Mouse (Mus musculus): ENCODE results near the gene Lhpp. TPM values are rescaled to one million over a fixed set of nuclear protein-coding genes. Genes with fewer than 3 reads are reported as not detected.
A peak's percentile ranks its signal among the peaks of the same experiment; 100 is the strongest.

The Lhpp gene
- total RNA-seq (2021) (10 to 100 TPM; 23.0 to 25.2 TPM), polyA plus RNA-seq (2012; rRNA removed) (27.8 and 38.6 TPM in 2 replicates)
- long read RNA-seq, transcript Lhpp-201 (7 exons, 1,612 nt): major isoform, 13 of 20 reads
- long read RNA-seq, partial matches to known transcripts: 2 of 20 reads
- long read RNA-seq, other reads (novel, unspliced or antisense): 5 of 20 reads

DNA sequence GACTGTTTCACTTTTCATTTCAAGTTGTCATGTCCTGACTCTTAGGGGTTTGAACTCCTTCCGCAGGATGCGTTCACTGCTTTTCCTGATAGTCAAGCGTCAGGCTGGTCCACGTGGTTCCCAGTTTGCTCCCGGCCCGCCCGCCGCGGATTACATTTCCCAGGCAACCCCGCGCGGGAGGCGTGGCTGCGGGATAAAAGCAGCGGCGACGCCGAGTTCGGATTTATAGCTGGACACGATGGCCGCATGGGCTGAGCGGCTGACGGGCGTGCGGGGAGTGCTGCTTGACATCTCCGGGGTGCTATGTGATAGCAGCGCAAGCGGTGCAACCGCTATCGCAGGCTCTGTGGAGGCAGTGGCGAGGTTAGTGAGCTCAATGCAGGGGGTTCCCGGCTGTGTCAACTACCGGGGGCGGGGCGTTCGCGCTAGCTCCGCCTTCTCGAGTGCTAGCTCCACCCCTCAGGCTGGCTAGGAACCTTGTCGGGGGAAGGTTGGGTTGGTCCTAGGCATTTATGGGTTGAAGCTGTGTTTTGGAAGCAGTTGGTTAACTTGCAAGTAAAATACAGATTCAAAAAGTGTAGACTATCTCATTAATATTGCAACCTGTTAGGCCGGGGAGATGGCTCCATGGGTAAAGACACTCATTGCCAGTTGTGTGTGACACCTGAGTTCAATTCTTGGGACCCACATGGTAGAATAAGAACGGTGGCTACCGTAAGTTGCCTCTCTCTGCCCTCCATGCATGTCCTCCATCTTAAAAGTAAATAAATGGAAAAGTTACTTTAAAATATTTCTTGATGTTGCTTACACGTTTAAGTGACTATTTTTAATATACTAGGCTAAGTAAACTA is at the start of gene Lhpp:
Gene Lhpp, plus strand, starts transcription at position 171 of the 851 bp plus-strand sequence.
- peak; percentile 92 for DNase-seq

DNA sequence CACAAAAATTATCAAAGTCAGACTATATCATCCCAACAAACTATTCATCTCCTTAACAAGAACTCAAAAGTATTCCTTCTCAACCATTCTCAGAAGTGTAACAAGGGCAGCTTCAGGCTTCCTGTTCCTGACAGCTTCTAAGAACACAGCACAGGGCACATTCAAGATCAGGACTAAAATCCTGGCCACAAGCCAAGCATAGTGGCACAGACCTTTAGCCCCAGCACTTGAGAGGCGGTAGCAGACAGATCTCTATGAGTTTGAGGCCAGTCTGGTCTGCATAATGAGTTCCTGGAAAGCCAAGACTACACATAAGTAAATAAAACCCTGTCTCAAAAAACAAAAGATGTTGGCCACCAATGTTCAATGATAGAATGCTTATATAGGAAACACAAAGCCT is 44.6 kb upstream of the Lhpp start:
- DNase-seq: no peak

DNA sequence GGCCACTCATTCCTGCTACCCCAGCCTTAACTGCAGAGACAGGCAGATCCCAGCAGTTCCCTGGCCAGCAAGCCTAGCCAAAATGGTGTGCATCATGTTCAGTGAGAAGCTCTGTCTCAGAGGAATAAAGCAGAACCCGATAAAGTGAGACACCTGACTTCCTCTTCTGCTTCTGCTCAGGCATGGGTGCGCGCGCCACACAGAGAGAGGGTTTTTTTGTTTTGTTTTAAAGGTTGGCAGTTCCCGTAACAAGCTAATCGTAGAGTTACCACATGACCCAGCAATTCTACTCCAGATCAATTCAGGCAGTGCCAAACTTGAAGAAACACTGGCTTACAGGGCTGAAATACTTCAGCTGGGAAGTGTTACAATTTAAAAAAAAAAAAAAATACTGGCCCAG is 41.6 kb upstream of the Lhpp start:
- DNase-seq: no peak

DNA sequence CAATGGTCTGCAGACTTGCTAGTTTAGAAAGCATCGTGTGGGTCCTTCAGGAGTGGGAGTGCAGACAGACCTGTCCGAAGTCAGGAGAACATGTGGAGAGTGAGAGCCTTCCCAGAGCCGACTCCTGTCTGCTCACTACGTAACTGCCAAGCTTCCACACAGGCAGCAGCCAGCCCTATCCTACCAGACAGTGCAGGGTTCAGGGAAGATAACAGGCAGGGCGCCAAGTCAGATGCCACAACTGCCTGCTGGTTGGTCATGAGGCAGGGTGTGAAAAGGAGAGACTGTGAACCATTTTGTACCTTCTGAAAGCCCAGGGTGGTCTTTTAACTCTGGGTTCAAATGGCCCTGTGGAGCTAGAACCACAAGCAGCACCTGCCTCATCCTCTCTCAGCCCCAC is 40.4 kb upstream of the Lhpp start:
- DNase-seq: no peak

DNA sequence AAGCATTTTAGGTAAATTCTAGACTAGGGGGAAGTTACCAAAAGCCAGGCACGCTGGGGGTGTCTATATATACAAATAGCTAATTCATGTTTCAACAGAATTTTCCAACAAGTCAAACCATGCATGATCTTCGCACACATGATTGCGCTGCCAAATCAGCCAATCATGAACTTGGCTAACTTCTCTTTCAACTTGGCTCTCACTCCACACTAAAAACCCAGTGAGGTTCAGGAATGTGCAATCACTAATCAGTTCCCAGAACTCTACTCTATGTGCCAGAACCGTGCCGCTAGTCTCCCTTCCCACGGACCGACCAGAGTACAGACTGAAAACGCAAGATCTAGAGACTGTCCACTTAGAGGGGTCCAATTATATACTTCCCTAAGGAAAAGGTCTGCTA is 39.0 kb upstream of the Lhpp start:
- peak; percentile 44 for DNase-seq

DNA sequence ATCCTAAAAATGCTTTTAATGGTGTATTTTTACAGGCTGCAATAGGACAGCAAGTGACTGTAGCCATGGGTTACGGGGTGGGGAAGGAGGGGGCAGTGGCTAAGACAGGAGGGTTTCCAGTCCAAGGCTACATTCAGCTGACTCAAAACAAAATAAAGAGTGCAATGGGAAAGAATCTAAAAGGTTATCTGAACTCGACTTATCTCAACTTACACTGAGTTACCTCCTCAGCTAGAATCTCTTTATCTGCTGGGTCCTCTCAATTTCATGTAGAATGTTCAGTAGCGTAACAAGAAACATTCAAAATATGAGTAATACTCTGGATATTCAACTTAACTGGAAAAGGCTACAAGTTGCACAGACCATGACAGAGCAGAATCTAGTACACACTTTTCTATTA is 37.7 kb upstream of the Lhpp start:
- no peak for DNase-seq

DNA sequence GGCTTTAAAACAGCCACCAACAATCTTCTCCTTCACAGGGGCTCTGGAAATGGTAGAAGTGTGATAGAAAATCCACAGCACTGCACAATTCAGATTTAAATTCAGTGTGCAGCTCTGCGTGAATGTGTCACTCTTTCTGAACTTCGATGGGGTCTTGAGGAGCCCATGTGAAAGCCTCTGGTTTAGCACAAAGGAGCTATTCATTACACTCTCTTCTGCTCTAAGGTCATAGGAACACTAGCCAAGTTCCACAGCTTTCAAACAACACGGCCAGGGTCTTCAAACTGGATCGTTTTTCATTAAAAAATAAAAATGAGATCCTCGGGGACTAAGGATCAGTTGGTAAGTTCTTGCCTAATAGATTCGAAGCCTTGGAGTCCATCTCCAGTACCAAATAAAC is 37.2 kb upstream of the Lhpp start:
- no peak for DNase-seq

DNA sequence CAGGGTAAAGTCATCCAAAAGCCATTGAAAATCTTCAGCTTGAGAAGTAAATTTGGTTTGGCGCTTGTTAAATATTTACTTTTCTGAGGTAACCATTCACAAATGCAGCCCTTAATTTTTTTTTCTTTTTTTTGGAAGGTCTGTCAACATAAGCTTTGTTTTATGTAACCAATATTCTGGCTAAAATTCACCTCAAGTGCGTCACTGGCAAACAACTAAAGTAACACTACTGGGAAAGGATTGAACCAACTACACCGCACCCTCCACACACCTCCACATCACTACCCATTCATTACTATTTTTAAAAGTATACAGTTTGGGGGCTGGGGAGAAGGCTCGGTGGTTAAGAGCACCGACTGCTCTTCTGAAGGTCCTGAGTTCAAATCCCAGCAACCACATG is 35.8 kb upstream of the Lhpp start:
- no peak for DNase-seq

DNA sequence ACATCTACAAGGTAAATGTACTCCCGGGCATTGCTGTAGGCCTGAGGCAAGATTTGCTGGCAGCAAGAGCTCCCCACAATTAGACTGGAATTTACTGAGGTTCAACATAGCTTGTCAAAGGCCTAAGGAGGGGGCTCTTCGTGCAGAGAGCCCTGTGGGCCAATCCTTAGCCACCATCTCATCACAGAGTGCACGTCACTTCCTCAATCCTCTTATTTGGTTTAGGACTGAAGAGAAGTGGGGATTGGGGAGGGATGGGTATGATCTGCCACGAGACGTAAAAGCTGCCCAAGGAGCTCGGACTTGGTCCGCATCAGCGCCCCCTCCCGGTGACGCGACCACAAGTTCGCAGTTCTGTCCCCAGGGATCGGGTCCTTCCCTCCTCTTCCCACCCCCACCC is 34.8 kb upstream of the Lhpp start:
- peak; percentile 85 for DNase-seq

DNA sequence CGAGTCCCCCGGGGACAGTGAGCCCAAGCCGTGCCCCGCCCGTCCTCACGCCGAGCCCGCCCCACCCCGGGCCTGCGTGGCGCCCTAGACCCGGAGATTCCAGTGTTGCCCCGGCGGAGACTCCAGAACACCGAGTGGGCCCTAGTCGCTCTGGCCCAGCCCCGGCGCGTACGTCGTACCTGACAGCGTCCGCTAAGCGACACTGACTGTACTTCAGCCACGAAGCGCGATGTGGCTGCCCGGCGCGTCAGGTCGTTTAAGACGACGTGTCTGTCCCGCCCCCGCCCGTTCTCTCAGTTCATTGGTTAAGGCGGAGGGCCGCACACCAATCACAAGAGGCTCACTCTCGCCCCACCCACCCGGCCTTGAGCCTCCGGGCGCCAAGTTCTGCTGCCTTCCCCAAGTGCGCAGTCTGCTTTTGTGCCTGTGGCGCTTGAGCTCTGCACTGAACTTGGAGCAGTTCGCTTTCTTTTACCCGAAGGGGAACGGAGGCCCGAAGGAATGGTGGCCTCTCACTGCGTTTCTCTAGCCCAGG is 34.3 kb upstream of the Lhpp start, which contains the start of gene Oat:
Gene Oat, minus strand, starts transcription at position 283 of the 535 bp plus-strand sequence.
- DNase-seq: peak; percentile 97

DNA sequence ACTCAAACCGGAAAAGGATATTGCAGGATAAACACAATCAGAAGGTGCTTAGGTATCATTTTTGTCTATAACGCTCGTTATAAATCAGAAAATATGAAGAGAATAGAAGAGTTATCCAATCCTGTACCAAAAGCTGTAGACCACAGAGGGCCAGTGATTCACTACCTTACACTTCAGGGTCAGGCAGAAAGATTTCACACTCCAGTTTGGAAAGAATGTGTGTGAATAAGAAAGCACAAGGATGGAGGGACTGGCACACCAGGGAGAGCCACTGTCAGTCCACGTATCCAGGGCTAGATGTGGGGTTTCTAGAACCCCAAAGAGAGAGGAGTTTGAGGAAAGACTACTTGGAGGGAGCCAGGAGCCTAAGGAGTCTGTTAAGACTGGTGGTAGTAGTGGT is 33.5 kb upstream of the Lhpp start:
- peak; percentile 42 for DNase-seq

DNA sequence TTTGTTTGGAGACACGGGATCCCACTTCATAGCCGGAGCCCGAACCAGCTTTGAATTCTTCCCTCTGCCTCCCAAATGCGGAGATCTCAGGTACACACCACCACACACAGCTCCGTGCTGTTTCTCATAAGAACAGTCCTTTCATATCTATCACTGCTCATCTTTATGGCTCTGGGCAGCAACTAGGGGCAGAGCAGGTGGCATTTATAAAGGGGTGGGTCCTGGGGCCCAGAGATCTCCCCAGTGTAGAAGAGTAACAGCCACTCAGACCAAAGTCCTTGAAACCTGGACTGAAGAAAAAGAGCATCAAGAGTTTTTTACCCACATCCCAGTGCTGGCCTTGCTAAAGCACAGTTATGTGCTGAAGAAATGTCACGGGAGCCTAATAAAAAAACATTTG is 29.9 kb upstream of the Lhpp start:
- DNase-seq: no peak

DNA sequence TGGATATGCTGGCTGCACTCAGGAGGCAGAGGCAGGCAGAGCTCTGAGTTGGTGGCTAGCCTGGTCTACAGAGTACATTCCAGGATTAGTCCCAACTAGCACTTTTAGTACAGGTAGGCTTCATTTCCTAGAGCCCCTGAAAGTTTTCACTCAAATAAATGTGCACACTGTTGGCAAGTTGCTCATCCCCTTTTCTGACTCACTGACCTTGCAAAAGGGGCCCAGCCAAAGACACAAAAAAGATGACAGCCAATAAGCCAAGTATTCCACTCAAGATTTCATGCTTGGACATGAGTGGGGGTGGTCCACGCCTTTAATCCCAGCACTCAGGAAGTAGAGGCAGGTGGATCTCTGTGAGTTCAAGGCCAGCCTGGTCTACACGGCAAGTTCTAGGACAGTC is 29.0 kb upstream of the Lhpp start:
- DNase-seq: peak; percentile 54

DNA sequence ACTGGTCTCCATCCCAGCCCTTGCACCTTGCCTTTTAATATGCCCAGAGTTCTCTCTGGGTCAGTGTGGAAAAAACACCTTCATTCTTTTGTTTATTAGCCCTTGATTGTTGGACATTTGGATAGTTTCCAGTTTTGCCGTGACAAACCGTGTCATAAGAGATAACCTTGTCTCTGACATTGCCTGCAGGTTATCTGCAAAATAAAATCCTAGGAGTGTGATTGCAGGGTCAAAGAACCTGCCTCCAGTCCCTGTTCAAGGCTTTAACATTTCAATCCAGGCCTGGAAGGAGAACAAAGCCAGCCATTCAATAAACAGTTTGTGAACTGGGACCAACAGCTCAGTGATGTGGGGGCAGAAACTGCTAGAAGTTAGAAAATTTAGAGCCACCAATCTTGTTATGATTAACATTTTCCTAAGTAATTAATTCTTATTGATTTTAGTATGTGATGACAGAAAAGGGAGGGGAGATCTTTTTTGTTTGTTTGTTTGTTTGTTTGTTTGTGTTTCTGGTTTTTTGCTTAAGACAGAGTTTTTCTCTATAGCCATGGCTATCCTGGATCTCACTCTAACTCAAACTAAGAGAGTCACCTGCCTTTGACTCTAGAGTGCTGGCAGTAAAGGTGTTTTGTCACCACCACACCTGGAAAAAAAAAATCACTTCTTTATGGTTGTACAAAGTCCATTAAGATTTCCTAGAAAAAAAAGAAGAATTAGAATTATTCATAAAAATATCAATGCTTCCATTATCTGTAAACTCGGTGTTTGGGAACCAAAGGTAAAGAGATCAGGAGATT is 24.5 kb upstream of the Lhpp start:
- DNase-seq: no peak

DNA sequence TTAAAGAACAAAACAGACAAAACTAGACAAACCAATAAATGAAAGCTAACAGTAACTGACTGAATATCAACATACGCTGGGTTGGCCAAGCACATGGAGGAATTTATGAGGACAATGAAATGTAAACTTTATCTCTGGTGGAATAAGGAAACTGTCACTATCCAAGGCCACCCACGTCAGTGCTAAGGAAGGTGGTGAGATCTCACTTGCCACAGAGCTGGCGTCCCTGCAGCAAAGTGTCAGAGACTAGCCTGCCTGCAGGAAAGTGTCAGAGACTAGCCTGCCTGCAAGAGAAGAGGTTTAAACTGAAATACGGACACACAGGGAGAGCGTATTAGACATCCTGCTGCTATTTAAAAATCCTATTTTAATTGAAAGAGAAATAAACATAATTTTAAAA is 23.3 kb upstream of the Lhpp start:
- no peak for DNase-seq

DNA sequence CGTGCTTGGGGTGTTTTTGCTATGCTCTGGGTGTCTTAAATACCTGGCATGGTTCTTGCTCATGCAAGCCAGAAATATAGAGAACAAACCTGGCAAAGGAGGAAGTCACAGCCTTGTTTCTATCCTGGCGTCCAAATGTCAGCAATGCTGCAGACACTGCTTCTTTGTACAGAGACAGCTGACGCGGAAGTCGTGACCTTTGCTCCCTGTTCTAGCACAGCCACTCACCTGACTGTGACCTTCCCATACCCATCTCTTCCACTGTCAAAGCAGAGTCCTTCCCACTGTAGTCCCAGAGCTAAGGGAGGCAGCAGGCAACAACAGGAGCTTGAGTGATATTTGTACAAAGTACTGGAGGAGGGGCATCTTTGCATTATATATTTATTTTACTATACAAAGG is 20.8 kb upstream of the Lhpp start:
- no peak for DNase-seq

DNA sequence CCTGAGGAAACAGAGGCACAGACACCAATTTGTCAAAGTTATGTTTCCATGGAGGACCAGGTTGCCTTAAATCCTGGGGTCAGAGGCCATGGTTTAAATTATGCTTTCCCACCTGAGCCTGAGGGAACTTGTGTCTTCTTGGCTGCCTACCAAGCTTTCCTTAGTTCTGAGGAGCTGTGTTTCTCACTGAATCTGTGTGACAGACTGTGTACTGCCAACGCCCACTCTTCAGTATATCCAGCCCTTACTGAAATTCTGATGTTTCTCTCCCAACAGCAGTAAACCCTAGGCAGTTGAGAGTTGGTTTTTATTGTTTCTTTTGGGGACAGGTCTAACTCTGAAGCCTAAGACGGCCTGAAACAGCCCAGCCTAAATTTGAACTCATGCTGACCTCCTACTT is 16.7 kb upstream of the Lhpp start:
- DNase-seq: no peak

DNA sequence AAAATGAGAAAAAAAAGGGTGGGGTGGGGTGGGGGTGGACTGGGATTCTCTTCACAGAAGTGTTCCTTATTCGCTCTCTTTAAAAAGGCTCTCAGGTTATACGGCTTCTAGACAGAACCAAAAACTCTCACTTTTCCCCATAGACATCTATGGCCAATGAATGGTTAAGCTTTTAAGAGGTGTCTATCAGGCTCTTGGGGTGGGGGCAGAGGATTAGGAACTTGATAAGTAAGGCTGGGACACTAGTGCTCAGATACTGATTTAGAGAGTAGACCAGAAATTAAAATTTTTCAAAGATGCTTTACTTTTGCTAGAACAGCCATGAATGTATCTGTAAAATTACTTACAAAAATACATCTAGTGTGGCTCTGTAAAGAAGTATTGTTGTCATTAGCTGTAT is 16.1 kb upstream of the Lhpp start:
- DNase-seq: no peak

DNA sequence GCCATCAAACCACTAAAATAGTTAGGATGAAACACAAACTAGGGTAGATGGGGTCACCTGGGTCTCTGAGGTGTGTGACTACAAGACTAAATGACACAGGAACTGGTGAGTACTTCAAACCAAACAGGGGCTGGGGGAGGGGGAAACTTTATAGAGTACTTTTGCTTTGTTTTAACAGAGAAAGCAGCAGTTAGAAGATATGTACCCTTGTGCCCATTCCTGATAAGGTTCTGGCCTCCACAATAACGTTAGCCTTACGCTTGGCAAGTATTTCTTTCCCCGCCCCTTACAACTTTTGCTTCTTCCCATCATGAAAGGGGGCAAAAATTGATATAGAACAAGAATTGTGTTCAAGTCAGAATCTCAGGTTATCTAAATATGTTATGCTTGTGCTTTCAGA is 14.7 kb upstream of the Lhpp start:
- DNase-seq: no peak

DNA sequence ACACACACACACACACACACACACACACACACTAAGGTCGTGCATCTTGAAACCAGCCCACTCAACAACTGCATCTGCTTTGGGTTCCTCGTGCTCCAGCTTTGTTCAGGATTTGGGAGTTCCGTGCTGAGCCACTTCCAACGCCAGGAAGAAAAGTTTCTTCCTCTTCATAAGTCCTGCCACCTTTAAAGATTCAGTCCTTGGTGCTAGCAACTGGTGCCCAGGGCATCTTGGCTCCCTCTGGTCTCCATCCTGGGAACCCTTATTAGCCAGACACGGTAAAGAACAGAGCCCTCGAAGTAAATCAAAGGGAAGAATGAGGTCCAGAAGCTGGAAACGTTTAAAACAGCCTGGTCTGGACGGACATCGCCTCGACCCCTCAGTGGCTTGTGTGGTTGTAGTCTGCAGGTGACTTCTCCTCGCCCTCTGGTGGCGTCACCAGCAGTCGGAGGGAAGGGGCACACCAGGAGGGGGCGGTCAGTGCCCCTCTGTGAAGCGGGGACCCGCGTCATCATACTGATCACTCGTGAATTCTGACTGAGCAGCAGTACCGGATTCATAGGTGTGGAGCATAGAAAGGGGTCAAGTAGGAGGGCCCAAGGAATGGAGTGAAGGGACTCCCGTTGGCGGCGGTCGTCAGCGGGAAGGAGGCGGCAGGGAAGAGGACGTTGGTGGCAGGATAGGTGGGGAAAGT is 13.7 kb upstream of the Lhpp start:
- no peak for DNase-seq

DNA sequence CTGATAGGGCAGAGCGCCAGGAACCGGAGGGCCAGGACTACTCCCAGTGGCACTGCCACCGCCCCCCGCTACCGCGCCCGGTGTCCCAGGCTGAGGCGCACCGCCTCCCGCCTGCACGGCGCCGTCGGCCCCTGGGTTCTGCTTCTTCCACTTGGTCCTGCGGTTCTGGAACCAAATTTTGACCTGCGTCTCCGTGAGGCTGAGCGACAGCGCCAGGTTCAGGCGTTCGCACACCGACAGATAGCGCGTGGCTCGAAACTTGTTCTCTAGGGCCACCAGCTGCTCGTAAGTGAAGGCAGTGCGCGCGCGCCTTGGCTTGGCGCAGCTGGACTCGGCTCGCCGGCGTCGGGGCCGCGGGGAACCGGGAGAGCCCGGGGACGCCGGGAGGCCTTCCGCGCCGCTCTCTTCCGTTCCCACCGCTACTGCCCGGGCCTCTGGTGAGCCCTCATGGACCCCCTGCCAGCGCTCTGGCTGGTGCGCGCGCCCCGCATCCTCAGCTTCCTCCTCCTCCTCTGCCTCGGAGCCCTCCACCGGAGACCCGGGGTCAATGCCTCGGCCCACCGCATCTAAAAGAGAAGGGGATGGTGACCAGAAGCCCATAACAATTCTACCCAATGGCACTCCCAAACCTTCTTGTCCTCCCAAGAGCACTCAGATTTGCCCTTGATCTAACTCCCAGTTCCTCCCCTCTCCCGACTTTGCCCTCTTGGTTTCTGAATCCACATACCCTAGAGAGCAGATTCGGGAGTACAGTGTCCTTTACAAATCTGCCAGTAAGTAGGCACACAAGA is 13.0 kb upstream of the Lhpp start:
- peak; percentile 50 for DNase-seq
